Mouse (Mus musculus): Measurements from ENCODE around the gene Parvg. TPM values are rescaled to one million over a fixed set of nuclear protein-coding genes. Genes with fewer than 3 reads are reported as not detected.

Gene Parvg
- polyA plus RNA-seq, 1 experiment from 2014 or later, result 5.4 TPM

- no peaks in the 10 kb centered on the region for H3K9me3 ChIP-seq
- WGBS, result 80% methylated on average over 10 of the region's 10 CpGs
- H3K9ac ChIP-seq, result no peak overlapping the region
- H3K36me3 ChIP-seq, result no peaks in the 10 kb centered on the region
- no peak overlapping the region for H3K27ac ChIP-seq
- peaks cover 3% of the 10 kb centered on the region; the same call in 1 of the 2 replicates for H3K4me1 ChIP-seq
- H3K27me3 ChIP-seq, result no peaks in the 10 kb centered on the region
- no peak overlapping the region for H3K4me3 ChIP-seq
- no peak overlapping the region for H3K4me2 ChIP-seq
- ATAC-seq (ENCODE audit: borderline replicate concordance, extremely low read depth, low FRiP score, low TSS enrichment), result no peak
These were observed 42.8 kb downstream of the Parvg start for GRCm38 (mm10) chr15:84366574-84366989.

GRCm38 (mm10) chr15:84367402-84367801 lies 43.6 kb downstream of the Parvg start:
- 71% methylated on average over 8 of the region's 8 CpGs for WGBS
- H3K27ac ChIP-seq, result no peak overlapping the region
- ATAC-seq (ENCODE audit: borderline replicate concordance, extremely low read depth, low FRiP score, low TSS enrichment), result no peak
- H3K9ac ChIP-seq, result no peak overlapping the region
- peaks cover 3% of the 10 kb centered on the region; the same call in 1 of the 2 replicates for H3K4me1 ChIP-seq
- no peaks in the 10 kb centered on the region for H3K27me3 ChIP-seq
- H3K9me3 ChIP-seq, result no peaks in the 10 kb centered on the region
- no peaks in the 10 kb centered on the region for H3K36me3 ChIP-seq
- H3K4me3 ChIP-seq, result no peak overlapping the region
- H3K4me2 ChIP-seq, result no peak overlapping the region

DNA sequence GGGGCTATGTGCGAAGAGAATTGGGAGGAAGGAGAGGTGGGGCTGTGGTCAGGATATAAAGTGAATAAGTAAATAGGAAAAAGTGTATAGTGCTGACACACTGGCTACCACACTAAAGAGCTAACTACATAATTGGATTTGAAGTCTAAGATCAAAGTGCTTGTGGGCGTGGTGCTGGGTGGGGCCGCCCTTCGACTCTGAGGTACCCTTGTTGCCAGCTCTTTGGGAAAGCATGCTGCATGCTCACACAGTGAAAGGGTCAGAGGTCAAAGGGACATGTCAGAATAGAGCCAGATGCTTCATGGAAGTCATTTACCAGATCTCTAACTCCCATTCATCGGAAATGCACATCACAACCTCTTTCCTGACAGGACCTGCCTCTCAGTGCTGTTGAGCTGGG lies 49.0 kb downstream of the Parvg start:
- 68% methylated on average over 5 of the region's 5 CpGs for WGBS
- no peaks in the 10 kb centered on the region for H3K27me3 ChIP-seq
- H3K4me2 ChIP-seq, result no peak overlapping the region
- no peak overlapping the region for H3K9ac ChIP-seq
- no peaks in the 10 kb centered on the region for H3K36me3 ChIP-seq
- H3K9me3 ChIP-seq, result peaks cover 9% of the 10 kb centered on the region; the same call in 1 of the 2 replicates
- no peak overlapping the region for H3K27ac ChIP-seq
- H3K4me1 ChIP-seq, result no peaks in the 10 kb centered on the region
- H3K4me3 ChIP-seq, result no peak overlapping the region
- ATAC-seq (ENCODE audit: borderline replicate concordance, extremely low read depth, low FRiP score, low TSS enrichment), result no peak

- Histone ChIP-seq H3K36me3 (no peaks in the 10 kb centered on the region), H3K9me3 (peaks cover 9% of the 10 kb centered on the region; the same call in 1 of the 2 replicates), H3K9ac (no peak overlapping the region), H3K4me3 (no peak overlapping the region), H3K27ac (no peak overlapping the region), H3K27me3 (no peaks in the 10 kb centered on the region), H3K4me1 (no peaks in the 10 kb centered on the region), H3K4me2 (no peak overlapping the region)
- 73% methylated on average over 9 of the region's 9 CpGs for WGBS
- no peak for ATAC-seq (ENCODE audit: borderline replicate concordance, extremely low read depth, low FRiP score, low TSS enrichment)
These were observed 54.9 kb downstream of the Parvg start for GRCm38 (mm10) chr15:84378734-84379133.

DNA sequence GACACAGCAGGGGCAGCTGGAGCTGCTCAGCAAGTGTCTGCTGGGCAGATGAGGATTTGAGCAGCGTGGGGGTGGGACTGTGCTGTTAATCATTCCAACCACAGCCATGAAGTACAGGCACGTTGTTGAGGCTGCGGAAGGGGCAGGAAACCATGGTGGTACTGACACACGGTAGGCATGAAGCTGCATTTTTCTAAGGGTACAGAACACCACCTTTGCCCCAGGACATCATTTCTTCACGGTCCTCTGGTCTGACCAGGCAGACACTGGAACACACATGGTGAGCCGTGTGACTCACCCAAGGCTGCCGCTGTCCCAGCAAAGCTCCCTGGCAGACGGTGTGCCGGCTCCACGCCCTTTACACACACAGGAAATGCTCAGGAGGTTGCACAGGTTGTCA lies 56.4 kb downstream of the Parvg start:
- Histone ChIP-seq H3K27me3 (no peaks in the 10 kb centered on the region), H3K27ac (no peak overlapping the region), H3K4me2 (no peak overlapping the region), H3K4me3 (no peak overlapping the region), H3K4me1 (no peaks in the 10 kb centered on the region), H3K9me3 (peaks cover 1% of the 10 kb centered on the region; the same call in 1 of the 2 replicates), H3K9ac (no peak overlapping the region), H3K36me3 (no peaks in the 10 kb centered on the region)
- no peak for ATAC-seq (ENCODE audit: borderline replicate concordance, extremely low read depth, low FRiP score, low TSS enrichment)
- WGBS, result 48% methylated on average over 10 of the region's 10 CpGs

DNA sequence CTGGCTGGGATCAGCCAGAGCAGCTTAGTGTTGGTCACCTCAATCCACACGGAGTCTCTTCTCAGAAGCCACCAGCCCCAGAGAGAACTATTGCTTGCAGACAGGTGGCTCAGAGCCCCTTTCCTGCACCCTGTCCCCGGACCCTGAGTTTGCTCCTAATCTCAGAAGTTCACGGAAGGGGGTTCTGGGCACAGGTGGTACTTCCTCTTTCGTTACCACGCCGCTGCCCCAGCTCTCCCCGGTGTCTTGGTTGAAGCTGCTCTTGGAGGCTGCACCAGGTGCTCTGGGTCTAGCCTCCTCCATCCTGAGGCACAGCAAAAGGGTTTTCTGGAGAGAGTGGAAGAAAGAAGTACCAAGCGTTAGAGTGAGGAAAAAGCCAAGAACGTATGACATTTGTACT lies 60.2 kb downstream of the Parvg start:
- no peaks in the 10 kb centered on the region for H3K36me3 ChIP-seq
- H3K4me1 ChIP-seq, result no peaks in the 10 kb centered on the region
- no peaks in the 10 kb centered on the region for H3K27me3 ChIP-seq
- 92% methylated on average over 9 of the region's 9 CpGs for WGBS
- ATAC-seq (ENCODE audit: borderline replicate concordance, extremely low read depth, low FRiP score, low TSS enrichment), result no peak
- H3K4me3 ChIP-seq, result no peak overlapping the region
- no peak overlapping the region for H3K27ac ChIP-seq
- peaks cover 7% of the 10 kb centered on the region; the same call in 1 of the 2 replicates for H3K9me3 ChIP-seq
- no peak overlapping the region for H3K4me2 ChIP-seq
- no peak overlapping the region for H3K9ac ChIP-seq

- no peaks in the 10 kb centered on the region for H3K4me1 ChIP-seq
- no peak overlapping the region for H3K9ac ChIP-seq
- ATAC-seq (ENCODE audit: borderline replicate concordance, extremely low read depth, low FRiP score, low TSS enrichment), result no peak
- no peak overlapping the region for H3K4me2 ChIP-seq
- no peaks in the 10 kb centered on the region for H3K36me3 ChIP-seq
- no peaks in the 10 kb centered on the region for H3K27me3 ChIP-seq
- H3K27ac ChIP-seq, result no peak overlapping the region
- 83% methylated on average over 8 of the region's 8 CpGs for WGBS
- no peak overlapping the region for H3K4me3 ChIP-seq
- H3K9me3 ChIP-seq, result peaks cover 7% of the 10 kb centered on the region; the same call in 1 of the 2 replicates
These were observed 62.3 kb downstream of the Parvg start for GRCm38 (mm10) chr15:84385995-84386565.

DNA sequence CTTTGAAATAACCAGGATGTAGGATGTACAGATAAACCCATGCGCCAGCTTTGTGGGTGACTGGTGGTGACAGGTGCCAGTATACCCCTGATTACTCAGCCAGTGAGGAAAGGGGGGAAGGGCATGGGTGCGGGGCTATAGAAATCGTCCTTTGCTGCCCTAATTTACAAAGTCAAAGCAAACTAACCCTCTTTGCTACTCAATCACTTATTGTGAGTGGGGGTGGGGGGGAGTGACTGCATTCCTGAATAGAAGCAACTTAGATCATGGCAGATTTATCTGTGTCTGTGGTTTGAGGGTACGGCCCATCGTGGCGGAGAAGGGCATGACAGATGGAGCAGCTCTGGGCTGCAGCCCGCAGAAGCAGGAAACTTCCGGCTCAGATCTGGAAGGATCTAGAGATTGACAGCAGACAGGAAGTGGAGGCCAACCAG lies 64.9 kb downstream of the Parvg start:
- no peak overlapping the region for H3K4me2 ChIP-seq
- H3K4me1 ChIP-seq, result no peaks in the 10 kb centered on the region
- 82% methylated on average over 8 of the region's 8 CpGs for WGBS
- no peak overlapping the region for H3K4me3 ChIP-seq
- ATAC-seq (ENCODE audit: borderline replicate concordance, extremely low read depth, low FRiP score, low TSS enrichment), result no peak
- H3K9ac ChIP-seq, result no peak overlapping the region
- H3K36me3 ChIP-seq, result no peaks in the 10 kb centered on the region
- H3K27ac ChIP-seq, result no peak overlapping the region
- H3K27me3 ChIP-seq, result no peaks in the 10 kb centered on the region
- peaks cover 7% of the 10 kb centered on the region; the same call in 1 of the 2 replicates for H3K9me3 ChIP-seq

DNA sequence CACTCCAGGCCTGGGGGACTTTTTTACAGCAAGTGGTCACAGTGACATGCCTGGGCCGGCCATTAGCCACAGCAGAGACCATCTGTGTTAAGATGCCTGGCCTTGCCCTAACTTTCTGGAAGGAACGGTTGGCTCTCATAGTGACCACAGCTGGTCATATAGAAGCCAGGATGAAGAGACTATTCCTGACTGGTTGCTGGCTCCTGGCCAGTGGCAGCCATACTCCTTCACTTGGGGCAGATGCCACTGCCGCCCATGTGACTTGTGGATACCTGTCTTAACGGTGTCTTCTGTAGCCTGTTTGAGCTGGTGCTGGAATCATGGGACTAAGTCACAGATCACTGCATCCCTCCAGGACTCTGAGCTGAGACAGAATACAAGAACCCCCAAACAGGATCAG lies 68.3 kb downstream of the Parvg start:
- no peak for ATAC-seq (ENCODE audit: borderline replicate concordance, extremely low read depth, low FRiP score, low TSS enrichment)
- WGBS, result 85% methylated on average over 4 of the region's 4 CpGs
- no peak overlapping the region for H3K9ac ChIP-seq
- H3K4me1 ChIP-seq, result no peaks in the 10 kb centered on the region
- no peak overlapping the region for H3K4me2 ChIP-seq
- H3K4me3 ChIP-seq, result no peak overlapping the region
- H3K36me3 ChIP-seq, result no peaks in the 10 kb centered on the region
- H3K9me3 ChIP-seq, result peaks cover 6% of the 10 kb centered on the region; the same call in 1 of the 2 replicates
- H3K27me3 ChIP-seq, result no peaks in the 10 kb centered on the region
- H3K27ac ChIP-seq, result no peak overlapping the region

Other genes starting within 250 kb of the Parvg start
- gene Sult4a1, start 218.3 kb upstream of the Parvg start, polyA plus RNA-seq (2015; fragmentation: Nextera tagmentation; extraction: Ambion mirVana), result 0.82 and 1.1 TPM in 2 replicates
- not detected in 2 replicates for gene Pnpla5, start 200.9 kb upstream of the Parvg start, polyA plus RNA-seq (2015; fragmentation: Nextera tagmentation; extraction: Ambion mirVana)
- 0.16 and 0.30 TPM in 2 replicates for gene Pnpla3, start 156.2 kb upstream of the Parvg start, polyA plus RNA-seq (2015; fragmentation: Nextera tagmentation; extraction: Ambion mirVana)
- gene Samm50, start 131.8 kb upstream of the Parvg start, polyA plus RNA-seq (2015; fragmentation: Nextera tagmentation; extraction: Ambion mirVana), result 108 and 111 TPM in 2 replicates
- gene Parvb, start 92.0 kb upstream of the Parvg start, polyA plus RNA-seq (2015; fragmentation: Nextera tagmentation; extraction: Ambion mirVana), result 4.6 and 5.2 TPM in 2 replicates
- 1.1 and 1.3 TPM in 2 replicates for gene Shisal1, start 123.1 kb downstream of the Parvg start, polyA plus RNA-seq (2015; fragmentation: Nextera tagmentation; extraction: Ambion mirVana)
- 11.0 and 11.4 TPM in 2 replicates for gene Rtl6, start 233.8 kb downstream of the Parvg start, polyA plus RNA-seq (2015; fragmentation: Nextera tagmentation; extraction: Ambion mirVana)